Mouse (Mus musculus): Measurements from ENCODE around the gene Plk2. TPM values are rescaled to one million over a fixed set of nuclear protein-coding genes. Genes with fewer than 3 reads are reported as not detected.
"Not testable (repeated sequence)": the region's sequence is repeated elsewhere in the genome, so short reads cannot be mapped to it uniquely, and the experiment has no call there.

Plk2 gene
- polyA plus RNA-seq, 1 experiment from 2014 or later, result 104 TPM

GRCm38 (mm10) chr13:110404059-110404458 is 9.2 kb downstream of the Plk2 start:
- no peaks in the 10 kb centered on the region for H3K27me3 ChIP-seq
- ATAC-seq, result no peak
- ChIA-PET CTCF (no interaction called here), POLR2A (no interaction called here)
- in situ Hi-C loops (cut with MboI; ENCODE audit: low pct_unique_long_range_greater_than_20kb), result no loop called here
- TF ChIP-seq CTCF (IDR thresholded peaks at IDR 0.05), result no peak
- DNase-seq (ENCODE audit: low read depth, low spot score), result no peak

- CTCF ChIA-PET; H3K27me3 ChIP-seq; ATAC-seq; DNase-seq (ENCODE audit: low read depth, low spot score); in situ Hi-C loops (cut with MboI; ENCODE audit: low pct_unique_long_range_greater_than_20kb); POLR2A ChIA-PET: not testable (repeated sequence)
Measured at GRCm38 (mm10) chr13:110404686-110405085, 9.8 kb downstream of the Plk2 start.

DNA sequence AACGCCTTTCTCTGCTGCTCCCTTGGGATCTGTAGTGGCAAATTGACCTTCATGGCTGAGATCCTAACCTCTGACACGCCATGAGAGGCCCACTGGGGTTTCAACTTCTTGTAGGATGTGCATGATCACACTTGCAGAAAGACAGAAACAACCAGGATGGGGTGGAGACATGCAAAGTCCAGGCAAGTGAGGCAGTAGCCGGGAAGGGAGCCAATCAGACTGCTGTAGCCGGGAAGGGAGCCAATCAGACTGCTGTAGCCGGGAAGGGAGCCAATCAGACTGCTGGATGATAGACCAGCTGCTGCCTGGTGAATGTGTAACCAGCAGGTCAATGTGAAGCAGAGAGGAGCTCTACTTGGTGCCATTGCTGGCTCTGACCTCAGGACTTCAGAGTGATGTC is 11.3 kb downstream of the Plk2 start:
- in situ Hi-C loops (cut with MboI; ENCODE audit: low pct_unique_long_range_greater_than_20kb), result no loop called here
- ChIA-PET POLR2A (no interaction called here), CTCF (interaction anchor here (2.3 kb wide), 1 partner anchor 13 kb away, joined by 5 read pairs; no protein-coding TSS in a partner anchor)
- DNase-seq (ENCODE audit: low read depth, low spot score) (no peak), ATAC-seq (peak; percentile 65)
- no peaks in the 10 kb centered on the region for H3K27me3 ChIP-seq
- TF ChIP-seq CTCF (IDR thresholded peaks at IDR 0.05), result no peak

DNA sequence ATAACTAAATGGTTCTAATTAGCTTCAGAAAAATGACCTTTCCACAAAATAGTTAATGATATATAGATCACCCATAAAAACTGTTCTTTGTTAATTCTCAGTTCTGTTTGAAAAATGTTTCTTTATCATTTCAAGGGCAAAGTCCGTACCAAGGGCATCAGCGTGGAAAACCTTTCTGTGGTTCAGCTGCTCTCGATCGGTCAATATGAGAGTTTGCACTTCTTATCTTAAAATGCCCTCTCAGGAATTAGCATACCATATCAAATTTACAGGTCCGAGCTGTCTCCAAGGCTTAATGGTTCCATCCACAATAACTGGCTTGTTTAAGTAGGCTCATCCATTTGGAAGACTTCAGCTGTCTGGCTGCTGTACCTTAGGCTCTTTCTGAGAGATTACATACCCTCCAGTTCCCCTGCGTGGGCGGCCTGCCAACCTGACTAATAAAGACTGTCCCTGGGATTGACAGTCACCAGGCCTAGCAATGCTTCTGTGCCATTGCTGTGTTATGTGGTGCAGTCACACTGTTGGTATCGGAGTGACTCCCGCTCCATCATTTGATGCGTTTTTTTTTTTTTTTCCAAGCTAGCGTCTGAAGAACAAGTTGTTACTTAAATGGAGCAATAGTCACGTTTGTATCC is 17.8 kb downstream of the Plk2 start:
- POLR2A ChIA-PET, result interaction anchor here (0.6 kb wide), 1 partner anchor 17 kb away, joined by 3 read pairs; no protein-coding TSS in a partner anchor
- in situ Hi-C loops (cut with MboI; ENCODE audit: low pct_unique_long_range_greater_than_20kb), result no loop called here
- no peak for DNase-seq (ENCODE audit: low read depth, low spot score)
- CTCF ChIA-PET, result interaction anchor here (0.7 kb wide), 1 partner anchor 187 kb away, joined by 3 read pairs; no protein-coding TSS in a partner anchor
- ATAC-seq, result no peak
- no peaks in the 10 kb centered on the region for H3K27me3 ChIP-seq
- no peak for TF ChIP-seq CTCF (IDR thresholded peaks at IDR 0.05)

GRCm38 (mm10) chr13:110418656-110419055 is 23.8 kb downstream of the Plk2 start:
- DNase-seq (ENCODE audit: low read depth, low spot score) (no peak), ATAC-seq (no peak)
- no peak for TF ChIP-seq CTCF (IDR thresholded peaks at IDR 0.05)
- ChIA-PET POLR2A (interaction anchor here (0.6 kb wide), 1 partner anchor 891 kb away, joined by 4 read pairs; no protein-coding TSS in a partner anchor), CTCF (interaction anchor here (0.9 to 1.6 kb wide), 6 partner anchors 10 to 37 kb away, joined by 3 to 5 read pairs (median 3); no protein-coding TSS in a partner anchor)
- in situ Hi-C loops (cut with MboI; ENCODE audit: low pct_unique_long_range_greater_than_20kb), result no loop called here
- H3K27me3 ChIP-seq, result no peaks in the 10 kb centered on the region

DNA sequence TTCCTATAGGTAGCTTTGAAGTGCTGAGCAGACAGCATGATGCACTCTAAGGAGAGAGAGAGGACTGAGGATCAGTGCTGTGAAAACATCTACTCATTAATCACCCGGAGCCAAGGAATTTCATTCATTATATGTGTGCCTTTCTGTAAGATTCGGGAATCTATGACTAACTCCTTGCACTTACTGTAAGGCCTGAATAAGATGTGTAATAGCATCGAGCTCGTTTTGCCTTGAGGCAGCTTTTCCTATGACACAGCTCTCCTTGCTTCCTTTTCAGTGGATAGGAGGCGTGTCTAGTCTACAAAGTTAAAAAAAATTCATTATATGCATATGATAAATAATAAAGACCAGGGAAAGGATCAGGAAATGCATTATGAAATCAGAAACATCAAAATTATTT is 24.8 kb downstream of the Plk2 start:
- ChIA-PET POLR2A (interaction anchor here (0.5 kb wide), 1 partner anchor 240 kb away, joined by 3 read pairs; no protein-coding TSS in a partner anchor), CTCF (interaction anchor here (0.7 to 1.6 kb wide), 7 partner anchors 9 to 210 kb away, joined by 3 to 5 read pairs (median 3); no protein-coding TSS in a partner anchor)
- in situ Hi-C loops (cut with MboI; ENCODE audit: low pct_unique_long_range_greater_than_20kb), result no loop called here
- ATAC-seq (peak; percentile 60), DNase-seq (ENCODE audit: low read depth, low spot score) (no peak)
- H3K27me3 ChIP-seq, result no peaks in the 10 kb centered on the region
- no peak for TF ChIP-seq CTCF (IDR thresholded peaks at IDR 0.05)

- ATAC-seq (no peak), DNase-seq (ENCODE audit: low read depth, low spot score) (no peak)
- CTCF ChIA-PET, result no interaction called here
- no peaks in the 10 kb centered on the region for H3K27me3 ChIP-seq
- POLR2A ChIA-PET, result no interaction called here
- in situ Hi-C loops (cut with MboI; ENCODE audit: low pct_unique_long_range_greater_than_20kb), result no loop called here
- TF ChIP-seq CTCF (IDR thresholded peaks at IDR 0.05), result no peak
Measured at GRCm38 (mm10) chr13:110422434-110422833, 27.6 kb downstream of the Plk2 start.

GRCm38 (mm10) chr13:110425512-110426222 is 30.8 kb downstream of the Plk2 start:
- no peak for DNase-seq (ENCODE audit: low read depth, low spot score)
- ChIA-PET CTCF (no interaction called here), POLR2A (no interaction called here)
- in situ Hi-C loops (cut with MboI; ENCODE audit: low pct_unique_long_range_greater_than_20kb), result no loop called here
- no peak for TF ChIP-seq CTCF (IDR thresholded peaks at IDR 0.05)
- no peak for ATAC-seq
- H3K27me3 ChIP-seq, result no peaks in the 10 kb centered on the region

GRCm38 (mm10) chr13:110431388-110431787 is 36.5 kb downstream of the Plk2 start:
- no peak for TF ChIP-seq CTCF (IDR thresholded peaks at IDR 0.05)
- ATAC-seq (peak; percentile 35), DNase-seq (ENCODE audit: low read depth, low spot score) (no peak)
- no peaks in the 10 kb centered on the region for H3K27me3 ChIP-seq
- CTCF ChIA-PET, result no interaction called here
- in situ Hi-C loops (cut with MboI; ENCODE audit: low pct_unique_long_range_greater_than_20kb), result no loop called here
- POLR2A ChIA-PET, result no interaction called here

GRCm38 (mm10) chr13:110432062-110432566 is 37.3 kb downstream of the Plk2 start:
- H3K27me3 ChIP-seq, result no peaks in the 10 kb centered on the region
- DNase-seq (ENCODE audit: low read depth, low spot score) (no peak), ATAC-seq (no peak)
- CTCF ChIA-PET, result interaction anchor here (1.2 kb wide), 1 partner anchor 131 kb away, joined by 3 read pairs; no protein-coding TSS in a partner anchor
- no peak for TF ChIP-seq CTCF (IDR thresholded peaks at IDR 0.05)
- in situ Hi-C loops (cut with MboI; ENCODE audit: low pct_unique_long_range_greater_than_20kb), result no loop called here
- POLR2A ChIA-PET, result interaction anchor here (0.6 kb wide), 1 partner anchor 287 kb away, joined by 3 read pairs; no protein-coding TSS in a partner anchor

- no peak for ATAC-seq
- ChIA-PET POLR2A (interaction anchor here (0.6 kb wide), 1 partner anchor 287 kb away, joined by 3 read pairs; no protein-coding TSS in a partner anchor), CTCF (interaction anchor here (1.2 kb wide), 1 partner anchor 130 kb away, joined by 3 read pairs; no protein-coding TSS in a partner anchor)
- in situ Hi-C loops (cut with MboI; ENCODE audit: low pct_unique_long_range_greater_than_20kb), result no loop called here
- TF ChIP-seq CTCF (IDR thresholded peaks at IDR 0.05), result no peak
- DNase-seq (ENCODE audit: low read depth, low spot score), result no peak
- H3K27me3 ChIP-seq, result no peaks in the 10 kb centered on the region
Measured at GRCm38 (mm10) chr13:110432613-110433012, 37.8 kb downstream of the Plk2 start.
